ENCODE assay signal across 14 mouse cellular contexts in genomic region chr12:76818120-76818519, GRCm38 (mm10). TPM values are rescaled to one million over a fixed set of nuclear protein-coding genes. Genes with fewer than 3 reads are reported as not detected.
DNase-seq lines count a peak whose midpoint lies in the region; ATAC-seq and TF ChIP-seq lines count a peak whose summit lies in the region.
"Had no signal": no experiment of that assay in that cellular context is flagged by ENCODE, and none has a peak within 500 bp of the region (broad histone marks: within the 10 kb centered on the region; RNA-seq: fewer than 3 reads in every experiment).

No protein-coding gene starts in this region.

- intact Hi-C loops in left cerebral cortex, adult 2 months (cut with DNase I) = loop anchor here (5.0 kb wide), 1 partner anchor 121 kb away; no protein-coding TSS in a partner anchor

- H3K4me2 ChIP-seq in embryonic facial prominence, embryonic 14.5 days (ENCODE audit: low read depth, low read length) = no peak overlapping the region
- H3K4me2 ChIP-seq: liver, embryonic 13.5 days had no signal

- H3K36me3 ChIP-seq in embryonic facial prominence, embryonic 14.5 days (ENCODE audit: control insufficient read depth, insufficient read depth, low read length) = no peaks in the 10 kb centered on the region
- H3K36me3 ChIP-seq: liver, embryonic 13.5 days had no signal

- WGBS in embryonic facial prominence, embryonic 14.5 days = 41% methylated on average over 4 of the region's 4 CpGs

- peak overlapping the region; percentile 98 for H3K27ac ChIP-seq in left cerebral cortex, adult 2 months
- peak overlapping the region; percentile 76; the same call in 1 of the 2 replicates for H3K27ac ChIP-seq in embryonic facial prominence, embryonic 14.5 days (replicated peaks; ENCODE audit: low read depth, low read length)
- H3K27ac ChIP-seq: liver, embryonic 13.5 days had no signal

- TF ChIP-seq CTCF in left cerebral cortex, adult 2 months (IDR thresholded peaks at IDR 0.05) = no peak

- no peaks in the 10 kb centered on the region for H3K9me3 ChIP-seq in embryonic facial prominence, embryonic 14.5 days (ENCODE audit: control insufficient read depth, low read length)
- H3K9me3 ChIP-seq: liver, embryonic 13.5 days had no signal

- DNase-seq in left cerebral cortex, adult 2 months (ENCODE audit: extremely low spot score in 1 of 2, low spot score in 2 of 2) = no peak
- DNase-seq in left cerebral cortex, adult 18-20 months (ENCODE audit: low spot score in 2 of 2) = no peak
- peak; percentile 88 for DNase-seq in embryonic facial prominence, embryonic 14.5 days (ENCODE audit: low spot score)
- DNase-seq in kidney, postnatal 14 days = peak; percentile 55
- DNase-seq in lung, postnatal 4 days = peak; percentile 56 to 67
- no peak for DNase-seq in cerebellum, postnatal 36 days
- DNase-seq in layer of hippocampus, postnatal 25 days (ENCODE audit: extremely low spot score in 1 of 2, low spot score in 1 of 2) = no peak
- DNase-seq: adrenal gland, postnatal 36 days; liver, embryonic 13.5 days had no signal

- peaks cover 34% of the 10 kb centered on the region for H3K4me1 ChIP-seq in embryonic facial prominence, embryonic 14.5 days (ENCODE audit: control insufficient read depth, insufficient read depth, low read length)

- peak; percentile 83 for ATAC-seq in embryonic facial prominence, embryonic 14.5 days (ENCODE audit: low read depth)
- ATAC-seq in megakaryocyte, adult 5-6 weeks (ENCODE audit: poor library complexity, severe bottlenecking) = no peak
- ATAC-seq: CD4-positive, CD25-positive, alpha-beta regulatory T cell, adult 4 months had no signal

- peaks cover 4% of the 10 kb centered on the region for H3K27me3 ChIP-seq in embryonic facial prominence, embryonic 14.5 days (replicated peaks; ENCODE audit: control insufficient read depth, insufficient read depth, low read length)

- no peak overlapping the region for H3K9ac ChIP-seq in embryonic facial prominence, embryonic 14.5 days (ENCODE audit: low read depth, low read length)
- H3K9ac ChIP-seq: liver, embryonic 13.5 days had no signal

- H3K4me3 ChIP-seq in left cerebral cortex, adult 2 months = peak overlapping the region; percentile 28
- H3K4me3 ChIP-seq in embryonic facial prominence, embryonic 14.5 days (ENCODE audit: low read depth, low read length) = no peak overlapping the region
- H3K4me3 ChIP-seq: erythroblast, embryonic 14.5 days; liver, embryonic 13.5 days had no signal

RNA-seq across cellular contexts. Expression of gene Rab15, which starts 4.6 kb away (rescaled TPM):
- 100 to 1,000 TPM; 271 to 278 TPM for total RNA-seq in left cerebral cortex, adult 2 months (2021)
- total RNA-seq in left cerebral cortex, adult 18-20 months (2021) = 100 to 1,000 TPM; 245 to 266 TPM
- 26.5 and 27.7 TPM in 2 replicates for polyA plus RNA-seq in embryonic facial prominence, embryonic 14.5 days (2014; fragmentation: Nextera tagmentation; extraction: Ambion mirVana)
- 100 to 1,000 TPM; 193 to 201 TPM for total RNA-seq in layer of hippocampus, postnatal 25 days (2021)
- total RNA-seq in megakaryocyte, adult 5-6 weeks (2015) = not detected in 2 replicates
- not detected in 2 replicates for total RNA-seq in megakaryocyte, adult 5-6 weeks (2017)
- total RNA-seq: hematopoietic stem cell, adult 5-6 weeks had no signal
- polyA plus RNA-seq: CD4-positive, CD25-positive, alpha-beta regulatory T cell, adult 4 months; erythroblast, embryonic 14.5 days had no signal

RNA-seq across cellular contexts. Expression of gene Gpx2, which starts 22.8 kb away (rescaled TPM):
- total RNA-seq in left cerebral cortex, adult 2 months (2021) = under 1 TPM; 0.34 to 0.47 TPM
- under 1 TPM; 0.35 to 0.37 TPM for total RNA-seq in left cerebral cortex, adult 18-20 months (2021)
- 4.2 and 6.8 TPM in 2 replicates for polyA plus RNA-seq in embryonic facial prominence, embryonic 14.5 days (2014; fragmentation: Nextera tagmentation; extraction: Ambion mirVana)
- under 1 TPM in 1 of 2 experiments, not detected in 1; 0.20 TPM for total RNA-seq in layer of hippocampus, postnatal 25 days (2021)
- not detected in 2 replicates for total RNA-seq in megakaryocyte, adult 5-6 weeks (2015)
- not detected in 2 replicates for total RNA-seq in megakaryocyte, adult 5-6 weeks (2017)
- total RNA-seq: adrenal gland, postnatal 36 days; hematopoietic stem cell, adult 5-6 weeks had no signal
- polyA plus RNA-seq: CD4-positive, CD25-positive, alpha-beta regulatory T cell, adult 4 months; erythroblast, embryonic 14.5 days; liver, embryonic 13.5 days; spleen, adult 2 months had no signal

RNA-seq across cellular contexts. Expression of gene Fntb, which starts 52.7 kb away (rescaled TPM):
- total RNA-seq in left cerebral cortex, adult 2 months (2021) = 10 to 100 TPM; 27.9 to 28.4 TPM
- 10 to 100 TPM; 26.9 to 28.4 TPM for total RNA-seq in left cerebral cortex, adult 18-20 months (2021)
- polyA plus RNA-seq in embryonic facial prominence, embryonic 14.5 days (2014; fragmentation: Nextera tagmentation; extraction: Ambion mirVana) = 41.4 and 44.6 TPM in 2 replicates
- 10 to 100 TPM; 25.1 to 25.8 TPM for total RNA-seq in layer of hippocampus, postnatal 25 days (2021)
- total RNA-seq in megakaryocyte, adult 5-6 weeks (2015) = 3.1 and 5.2 TPM in 2 replicates
- 2.2 and 2.8 TPM in 2 replicates for total RNA-seq in megakaryocyte, adult 5-6 weeks (2017)

RNA-seq across cellular contexts. Expression of gene Churc1, which starts 52.8 kb away (rescaled TPM):
- total RNA-seq in left cerebral cortex, adult 2 months (2021) = 10 to 100 TPM; 35.3 to 35.4 TPM
- total RNA-seq in left cerebral cortex, adult 18-20 months (2021) = 10 to 100 TPM; 35.8 TPM
- 88.8 and 99.4 TPM in 2 replicates for polyA plus RNA-seq in embryonic facial prominence, embryonic 14.5 days (2014; fragmentation: Nextera tagmentation; extraction: Ambion mirVana)
- total RNA-seq in layer of hippocampus, postnatal 25 days (2021) = 10 to 100 TPM; 38.0 to 39.8 TPM
- total RNA-seq in megakaryocyte, adult 5-6 weeks (2015) = 43.5 and 78.3 TPM in 2 replicates
- total RNA-seq in megakaryocyte, adult 5-6 weeks (2017) = 32.6 and 37.0 TPM in 2 replicates

Comparison
In these comparisons a context has a peak if more than half of its experiments do, and no peak if none do; other contexts are left out.
1. DNase-seq: peak in embryonic facial prominence, embryonic 14.5 days (single experiment), kidney, postnatal 14 days (single experiment) and lung, postnatal 4 days (2 of 2); none in left cerebral cortex, adult 2 months (0 of 2), left cerebral cortex, adult 18-20 months (0 of 2), cerebellum, postnatal 36 days (0 of 2) and layer of hippocampus, postnatal 25 days (0 of 2).
2. RNA of gene Rab15, which starts 4.6 kb away (total RNA-seq): 271 to 278 TPM in left cerebral cortex, adult 2 months, 245 to 266 TPM in left cerebral cortex, adult 18-20 months and 193 to 201 TPM in layer of hippocampus, postnatal 25 days; not detected in megakaryocyte, adult 5-6 weeks; every median in the first group is over 100 times any median in the second.
3. RNA of gene Fntb, which starts 52.7 kb away (total RNA-seq): 26.9 to 28.4 TPM in left cerebral cortex, adult 18-20 months, 27.9 to 28.4 TPM in left cerebral cortex, adult 2 months and 25.1 to 25.8 TPM in layer of hippocampus, postnatal 25 days; 2.2 to 5.2 TPM in megakaryocyte, adult 5-6 weeks; every median in the first group is over 4 times any median in the second.